Mouse (Mus musculus): ENCODE measurements around the gene Esyt1.

GRCm38 (mm10) chr10:128515044-128515443 lies 10.6 kb downstream of the Esyt1 start:
- TF ChIP-seq REST (IDR thresholded peaks at IDR 0.05; ENCODE audit: insufficient read depth, insufficient read length) (no peak), POLR2AphosphoS2 (IDR thresholded peaks at IDR 0.05; ENCODE audit: insufficient read length, low read depth) (no peak)
